Mouse (Mus musculus) hindbrain, embryonic 12.5 days (tissue): Measurements from ENCODE around the gene Slc25a31. TPM values are rescaled to one million over a fixed set of nuclear protein-coding genes. Genes with fewer than 3 reads are reported as not detected.

Source experiments
- ATAC-seq: fragments of 200-750 bp; cut with Nextera tagmentation; 2 replicates; pipeline ENCODE4 v1.8.0; 2017; ENCODE audit warnings: moderate TSS enrichment; ENCODE audit not compliant: low FRiP score
- H3K27ac ChIP-seq: fragments of 300-500 bp; sonication (generic); 2 replicates; pipeline ENCODE4 v1.5.1; 2016; ENCODE audit warnings: mild to moderate bottlenecking
- H3K27me3 ChIP-seq: fragments of 300-500 bp; sonication (generic); 2 replicates; pipeline ENCODE4 v1.6.1; 2016; ENCODE audit warnings: mild to moderate bottlenecking
- H3K36me3 ChIP-seq: fragments of 300-500 bp; sonication (generic); 2 replicates; pipeline ENCODE4 v1.6.1; 2016; ENCODE audit warnings: mild to moderate bottlenecking
- H3K4me1 ChIP-seq: fragments of 300-500 bp; sonication (generic); 2 replicates; pipeline ENCODE4 v1.6.1; 2016
- H3K4me2 ChIP-seq: fragments of 300-500 bp; sonication (generic); replicated peaks from 2 replicates; pipeline ENCODE4 v1.6.1; 2016; ENCODE audit warnings: mild to moderate bottlenecking
- H3K4me3 ChIP-seq: fragments of 300-500 bp; sonication (generic); 2 replicates; pipeline ENCODE4 v1.5.1; 2016; ENCODE audit warnings: mild to moderate bottlenecking
- H3K9ac ChIP-seq: fragments of 300-500 bp; sonication (generic); 2 replicates; pipeline ENCODE4 v1.6.1; 2016; ENCODE audit warnings: mild to moderate bottlenecking, moderate library complexity
- H3K9me3 ChIP-seq: fragments of 300-500 bp; sonication (generic); replicated peaks from 2 replicates; pipeline ENCODE4 v1.6.1; 2016; ENCODE audit warnings: mild to moderate bottlenecking
- WGBS: fragments of 180-500 bp; shearing (Covaris S2); methylation state at CpG from one replicate; pipeline ENCODE4 v1.1.7; 2016; 5-methylcytosine and 5-hydroxymethylcytosine counted together
- polyA plus RNA-seq: library from polyadenylated mRNA; unstranded; fragments of >200 nt; fragmentation: Nextera tagmentation; extraction: Ambion mirVana; gene quantifications from 2 replicates; pipeline ENCODE4 v1.2.1, GENCODE M21; 2016

Slc25a31 gene
- 0.39 and 0.46 TPM in 2 replicates for polyA plus RNA-seq

DNA sequence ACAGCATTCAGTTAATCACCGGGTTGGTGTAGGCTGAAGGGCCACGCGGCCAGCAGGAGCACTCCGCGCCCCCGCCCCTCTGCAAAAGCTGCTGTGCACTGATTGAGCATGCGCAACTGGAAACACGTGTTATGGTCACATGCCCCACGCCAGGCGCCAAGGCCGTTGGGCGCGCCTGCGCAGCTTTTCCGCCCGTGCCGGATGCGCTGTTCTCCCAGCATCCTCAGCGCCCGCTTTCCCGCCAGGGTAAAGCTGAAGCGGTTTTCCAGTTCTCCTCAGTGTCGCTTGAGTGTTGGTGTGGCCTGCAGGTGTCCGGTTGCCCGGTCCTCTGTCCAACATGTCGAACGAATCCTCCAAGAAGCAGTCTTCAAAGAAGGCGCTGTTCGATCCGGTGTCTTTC lies at the start of gene Slc25a31:
Gene Slc25a31, plus strand, starts transcription at position 201 of the 400 bp plus-strand sequence.
- Histone ChIP-seq H3K27ac (no peak within 1 kb of the TSS), H3K9me3 (peaks cover 8% of the 10 kb centered on the region), H3K36me3 (no peaks in the 10 kb centered on the region), H3K9ac (no peak within 1 kb of the TSS), H3K4me1 (no peaks in the 10 kb centered on the region), H3K4me3 (no peak within 1 kb of the TSS), H3K27me3 (no peaks in the 10 kb centered on the region), H3K4me2 (no peak within 1 kb of the TSS)
- 94% methylated on average over 30 of the region's 30 CpGs for WGBS
- ATAC-seq: no peak

- no peak overlapping the region for H3K4me2 ChIP-seq
- H3K27ac ChIP-seq: no peak overlapping the region
- H3K9me3 ChIP-seq: no peaks in the 10 kb centered on the region
- H3K27me3 ChIP-seq: no peaks in the 10 kb centered on the region
- ATAC-seq: no peak
- WGBS: 91% methylated on average over 2 of the region's 2 CpGs
- no peaks in the 10 kb centered on the region for H3K4me1 ChIP-seq
- no peak overlapping the region for H3K4me3 ChIP-seq
- no peak overlapping the region for H3K9ac ChIP-seq
- peaks cover 21% of the 10 kb centered on the region for H3K36me3 ChIP-seq
These were observed 48.4 kb upstream of the Slc25a31 start for GRCm38 (mm10) chr3:40660231-40660630.

DNA sequence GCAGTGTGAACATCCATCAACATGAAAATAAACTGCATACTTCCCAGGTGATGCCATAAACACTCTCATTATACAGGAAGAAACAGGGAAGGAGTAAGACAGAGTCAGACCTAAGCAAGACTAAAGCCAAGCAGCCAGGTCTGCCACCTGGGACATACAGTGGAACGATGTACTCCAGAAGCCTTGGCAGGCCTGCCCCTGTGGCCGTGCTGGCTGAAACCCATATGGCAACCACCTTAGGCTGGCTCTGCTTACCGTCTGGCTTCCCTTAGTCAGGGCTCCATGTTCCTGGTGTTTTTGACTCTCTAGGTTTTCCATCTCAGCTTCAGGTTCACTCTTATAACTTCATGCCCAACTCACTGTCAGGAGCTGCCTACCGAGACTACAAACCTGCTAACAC lies 42.5 kb upstream of the Slc25a31 start:
- H3K36me3 ChIP-seq: peaks cover 22% of the 10 kb centered on the region
- no peaks in the 10 kb centered on the region for H3K9me3 ChIP-seq
- no peak overlapping the region for H3K9ac ChIP-seq
- 92% methylated on average over 4 of the region's 4 CpGs for WGBS
- no peaks in the 10 kb centered on the region for H3K27me3 ChIP-seq
- no peak for ATAC-seq
- H3K4me3 ChIP-seq: no peak overlapping the region
- H3K4me2 ChIP-seq: no peak overlapping the region
- no peaks in the 10 kb centered on the region for H3K4me1 ChIP-seq
- no peak overlapping the region for H3K27ac ChIP-seq

DNA sequence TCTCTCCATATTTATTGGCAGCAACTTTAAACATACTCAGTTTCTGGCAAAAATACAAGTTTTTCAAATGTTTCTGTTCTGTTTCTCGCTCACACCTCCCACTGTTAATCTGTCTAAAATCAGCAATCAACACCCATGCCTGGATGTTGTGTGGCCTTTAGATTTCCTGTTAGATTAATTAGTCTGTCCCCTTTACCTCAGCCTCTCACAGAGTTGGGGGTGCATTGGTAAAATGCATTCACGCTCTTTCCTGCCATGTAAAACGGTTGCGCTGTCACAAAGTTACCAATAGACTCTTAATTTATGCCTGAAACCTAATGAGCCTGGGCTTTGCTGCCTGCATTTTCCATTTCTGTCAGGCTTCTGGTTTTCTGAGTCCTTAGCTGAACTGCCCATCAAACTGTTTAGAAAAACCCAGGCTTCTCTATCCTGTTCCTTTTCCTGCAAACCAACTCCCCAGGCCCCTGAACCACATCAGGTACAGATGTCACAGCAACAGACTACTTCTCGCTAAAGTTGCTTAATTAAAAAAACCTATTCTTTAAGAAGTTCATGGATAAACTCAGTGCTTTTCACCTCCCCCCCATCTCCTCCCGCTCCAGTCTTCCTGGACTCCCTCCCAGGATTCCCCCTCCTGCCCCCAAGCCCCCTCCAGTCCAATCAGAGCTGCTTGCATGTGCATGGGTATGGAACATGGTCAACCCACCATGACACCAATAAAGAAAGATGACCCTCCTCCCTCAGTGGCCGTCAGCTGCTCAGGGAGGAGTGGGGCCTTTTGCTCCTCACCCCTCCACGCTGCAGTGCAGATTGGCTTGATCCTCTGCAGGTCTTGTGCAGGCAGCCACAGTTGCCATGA lies 41.6 kb upstream of the Slc25a31 start:
- Histone ChIP-seq H3K27me3 (no peaks in the 10 kb centered on the region), H3K4me2 (no peak overlapping the region), H3K9me3 (no peaks in the 10 kb centered on the region), H3K36me3 (peaks cover 22% of the 10 kb centered on the region), H3K4me1 (no peaks in the 10 kb centered on the region), H3K4me3 (no peak overlapping the region), H3K27ac (no peak overlapping the region), H3K9ac (no peak overlapping the region)
- ATAC-seq: no peak
- 75% methylated on average over 8 of the region's 8 CpGs for WGBS

- H3K4me3 ChIP-seq: no peak overlapping the region
- no peaks in the 10 kb centered on the region for H3K4me1 ChIP-seq
- ATAC-seq: no peak
- H3K4me2 ChIP-seq: no peak overlapping the region
- 77% methylated on average over 6 of the region's 6 CpGs for WGBS
- H3K27me3 ChIP-seq: no peaks in the 10 kb centered on the region
- no peaks in the 10 kb centered on the region for H3K9me3 ChIP-seq
- no peak overlapping the region for H3K27ac ChIP-seq
- no peak overlapping the region for H3K9ac ChIP-seq
- peaks cover 24% of the 10 kb centered on the region for H3K36me3 ChIP-seq
These were observed 39.8 kb upstream of the Slc25a31 start for GRCm38 (mm10) chr3:40668889-40669288.

DNA sequence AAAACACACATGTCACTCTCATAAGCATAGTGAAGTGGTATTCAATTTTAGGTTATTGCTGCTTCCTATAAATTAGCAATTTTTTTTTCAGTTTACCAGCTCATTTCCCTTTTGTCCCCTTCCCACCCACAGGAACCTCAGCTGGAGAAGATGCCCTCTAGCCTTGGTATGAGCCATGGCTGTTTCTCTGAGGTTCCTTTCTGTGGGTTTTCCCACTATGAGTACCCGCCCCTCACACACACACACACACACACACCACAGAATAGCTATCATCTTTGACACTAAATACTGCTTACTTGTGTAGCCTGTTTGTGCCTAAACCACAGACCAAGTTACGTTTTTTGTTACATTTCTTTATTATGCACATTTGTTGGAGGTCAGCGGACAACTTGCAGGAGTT lies 39.3 kb upstream of the Slc25a31 start:
- no peak for ATAC-seq
- H3K9ac ChIP-seq: no peak overlapping the region
- H3K9me3 ChIP-seq: no peaks in the 10 kb centered on the region
- H3K27me3 ChIP-seq: no peaks in the 10 kb centered on the region
- H3K4me1 ChIP-seq: no peaks in the 10 kb centered on the region
- H3K27ac ChIP-seq: no peak overlapping the region
- no peak overlapping the region for H3K4me2 ChIP-seq
- no peak overlapping the region for H3K4me3 ChIP-seq
- H3K36me3 ChIP-seq: peaks cover 21% of the 10 kb centered on the region
- WGBS: 91% methylated on average over 3 of the region's 3 CpGs

DNA sequence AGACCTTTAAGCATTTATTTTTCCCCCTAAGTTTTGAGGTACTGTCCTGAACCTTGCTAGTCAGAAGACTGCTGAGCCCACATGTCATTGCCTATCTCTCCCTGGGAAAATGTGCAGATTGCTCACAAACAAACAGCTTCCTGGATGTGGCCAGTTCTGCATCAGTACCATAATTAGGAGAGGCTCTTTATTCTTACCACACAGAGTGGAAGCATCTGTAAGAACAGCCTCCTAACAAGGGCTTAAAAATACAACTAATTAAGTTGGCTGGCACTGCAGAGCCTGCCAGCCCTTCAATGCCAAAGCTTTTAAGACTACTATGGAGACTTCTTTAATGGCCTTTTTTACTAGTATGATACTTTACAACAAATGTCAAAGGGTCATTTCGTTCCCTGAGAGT lies 35.1 kb upstream of the Slc25a31 start:
- ATAC-seq: no peak
- no peak overlapping the region for H3K9ac ChIP-seq
- no peak overlapping the region for H3K4me3 ChIP-seq
- no peaks in the 10 kb centered on the region for H3K27me3 ChIP-seq
- WGBS: 70% methylated on average over 1 of the region's 1 CpGs
- no peak overlapping the region for H3K4me2 ChIP-seq
- H3K9me3 ChIP-seq: no peaks in the 10 kb centered on the region
- H3K27ac ChIP-seq: no peak overlapping the region
- 0 out of 2 replicates have a peak, but pooled peaks cover 2% of the 10 kb centered on the region for H3K36me3 ChIP-seq
- peaks cover 4% of the 10 kb centered on the region; the same call in 1 of the 2 replicates for H3K4me1 ChIP-seq

GRCm38 (mm10) chr3:40674873-40675405 lies 33.7 kb upstream of the Slc25a31 start:
- no peak for ATAC-seq
- Histone ChIP-seq H3K36me3 (0 out of 2 replicates have a peak, but pooled peaks cover 2% of the 10 kb centered on the region), H3K27me3 (no peaks in the 10 kb centered on the region), H3K4me2 (no peak overlapping the region), H3K27ac (no peak overlapping the region), H3K9me3 (no peaks in the 10 kb centered on the region), H3K9ac (no peak overlapping the region), H3K4me3 (no peak overlapping the region), H3K4me1 (peaks cover 4% of the 10 kb centered on the region; the same call in 1 of the 2 replicates)
- WGBS: 32% methylated on average over 8 of the region's 8 CpGs

DNA sequence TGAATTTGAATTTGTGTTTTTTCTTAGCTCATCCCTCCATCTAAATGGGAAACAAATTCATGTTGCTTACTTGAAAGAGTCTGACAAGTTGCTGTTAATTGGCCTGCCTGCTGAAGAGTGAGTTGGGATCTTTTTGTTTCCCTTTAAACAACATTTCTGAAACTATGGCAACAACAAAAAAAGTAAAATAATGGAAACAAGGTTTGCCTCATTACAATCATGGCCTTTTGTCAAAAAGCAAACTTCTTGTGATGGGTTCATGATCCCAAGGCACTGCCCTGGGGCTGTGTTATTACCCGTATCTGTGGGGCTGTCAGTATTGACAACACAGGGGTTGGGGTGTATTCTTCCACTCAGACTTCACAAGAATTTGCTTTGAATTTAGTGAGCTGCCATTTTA lies 29.8 kb upstream of the Slc25a31 start:
- no peak overlapping the region for H3K4me2 ChIP-seq
- no peaks in the 10 kb centered on the region for H3K27me3 ChIP-seq
- ATAC-seq: no peak
- H3K4me3 ChIP-seq: no peak overlapping the region
- 53% methylated on average over 1 of the region's 1 CpGs for WGBS
- no peaks in the 10 kb centered on the region for H3K36me3 ChIP-seq
- no peak overlapping the region for H3K9ac ChIP-seq
- H3K27ac ChIP-seq: no peak overlapping the region
- peaks cover 7% of the 10 kb centered on the region; the same call in 1 of the 2 replicates for H3K4me1 ChIP-seq
- no peaks in the 10 kb centered on the region for H3K9me3 ChIP-seq

DNA sequence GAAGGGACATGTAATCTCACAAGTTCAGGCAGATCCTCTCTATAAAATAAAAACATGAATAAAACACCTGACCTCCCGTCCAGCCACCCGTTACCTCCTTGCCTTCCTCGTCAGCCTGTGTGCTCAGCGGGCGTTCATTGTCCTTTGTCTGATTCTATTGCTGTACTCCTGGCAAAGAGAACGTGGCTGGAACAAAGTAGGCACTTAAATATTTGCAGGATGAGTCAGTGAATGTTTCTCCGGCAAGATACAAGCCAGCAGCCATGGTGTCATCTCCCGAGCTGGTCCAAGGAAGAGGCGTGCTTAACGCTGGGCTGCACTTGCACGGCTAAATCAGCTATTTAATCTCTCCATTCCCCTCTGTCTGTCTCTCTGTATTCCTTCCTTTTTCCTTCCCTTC lies 26.3 kb upstream of the Slc25a31 start:
- Histone ChIP-seq H3K36me3 (no peaks in the 10 kb centered on the region), H3K9ac (no peak overlapping the region), H3K4me3 (no peak overlapping the region), H3K27me3 (no peaks in the 10 kb centered on the region), H3K4me1 (peaks cover 20% of the 10 kb centered on the region), H3K4me2 (no peak overlapping the region), H3K9me3 (no peaks in the 10 kb centered on the region), H3K27ac (no peak overlapping the region)
- no peak for ATAC-seq
- 48% methylated on average over 11 of the region's 11 CpGs for WGBS

DNA sequence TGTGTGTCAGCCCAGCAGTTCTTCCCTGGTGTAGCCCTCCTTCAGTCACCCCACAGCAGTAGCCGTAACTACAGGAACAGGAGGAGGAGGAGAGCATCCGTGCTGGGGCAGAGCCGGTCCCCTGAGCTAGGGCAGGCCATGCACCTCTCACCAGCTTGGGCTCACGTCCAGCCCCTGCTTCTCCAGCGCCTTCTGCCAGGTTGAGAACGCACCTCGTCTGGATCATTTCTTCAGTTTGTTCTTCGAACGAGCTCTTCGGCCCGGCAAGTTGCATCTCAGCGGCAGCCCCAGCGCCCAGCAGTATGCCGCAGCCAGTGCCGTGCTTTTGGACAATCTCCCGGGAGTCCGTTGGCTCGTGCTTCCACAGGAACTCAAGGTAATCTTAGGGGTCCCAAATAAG lies 25.5 kb upstream of the Slc25a31 start:
- no peak overlapping the region for H3K9ac ChIP-seq
- no peak overlapping the region for H3K27ac ChIP-seq
- no peaks in the 10 kb centered on the region for H3K9me3 ChIP-seq
- whole genome bisulfite sequencing: 85% methylated on average over 18 of the region's 18 CpGs
- ATAC-seq: no peak
- H3K4me3 ChIP-seq: no peak overlapping the region
- no peaks in the 10 kb centered on the region for H3K36me3 ChIP-seq
- peaks cover 25% of the 10 kb centered on the region for H3K4me1 ChIP-seq
- H3K27me3 ChIP-seq: no peaks in the 10 kb centered on the region
- no peak overlapping the region for H3K4me2 ChIP-seq

- WGBS: 2% methylated on average over 3 of the region's 3 CpGs
- H3K36me3 ChIP-seq: no peaks in the 10 kb centered on the region
- no peaks in the 10 kb centered on the region for H3K9me3 ChIP-seq
- peak overlapping the region; percentile 77 for H3K27ac ChIP-seq
- no peak overlapping the region for H3K4me3 ChIP-seq
- H3K4me1 ChIP-seq: peaks cover 25% of the 10 kb centered on the region
- ATAC-seq: peak; percentile 80
- no peak overlapping the region for H3K9ac ChIP-seq
- H3K4me2 ChIP-seq: no peak overlapping the region
- no peaks in the 10 kb centered on the region for H3K27me3 ChIP-seq
These were observed 22.7 kb upstream of the Slc25a31 start for GRCm38 (mm10) chr3:40685855-40686515.
